Mouse (Mus musculus) lung, postnatal 0 days (tissue): ENCODE measurements around the gene Ddb1.

Experiments
- CTCF ChIP-seq: IDR thresholded peaks from 2 replicates; pipeline ENCODE4 v1.5.1; 2016; ENCODE audit warnings: antibody characterized with exemption, mild to moderate bottlenecking
- EP300 ChIP-seq: IDR thresholded peaks from 2 replicates; pipeline ENCODE4 v1.6.1; 2016; ENCODE audit warnings: antibody characterized with exemption, mild to moderate bottlenecking, control low read depth

- no peak for TF ChIP-seq CTCF
- TF ChIP-seq EP300 = no peak
Observed at GRCm38 (mm10) chr19:10676656-10677055, 71.5 kb downstream of the Ddb1 start.
